Mouse (Mus musculus): Measurements from ENCODE around the gene Spop.
"Not testable (repeated sequence)": the region's sequence is repeated elsewhere in the genome, so short reads cannot be mapped to it uniquely, and the experiment has no call there.

Spop gene

DNA sequence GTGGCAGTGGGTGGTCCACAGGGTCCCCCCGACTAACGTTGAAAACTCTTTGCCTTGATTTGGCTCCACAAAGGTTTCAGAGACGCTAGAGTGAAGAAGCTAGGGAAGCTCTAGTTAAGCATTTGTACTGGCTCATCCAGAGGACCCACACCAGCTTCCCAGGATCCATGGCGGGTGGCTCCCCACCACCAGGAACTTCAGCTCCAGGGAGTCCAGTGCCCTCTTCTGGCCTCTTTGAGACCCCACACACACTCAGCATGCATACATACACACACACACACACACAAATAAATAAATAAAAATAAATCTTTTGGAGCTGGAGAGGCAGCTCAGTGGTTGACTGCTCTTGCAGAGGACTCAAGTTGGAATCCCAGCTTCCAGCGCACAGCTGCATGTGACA lies 84.0 kb downstream of the Spop start:
- DNase-seq (ENCODE audit: low read depth), result no peak

DNA sequence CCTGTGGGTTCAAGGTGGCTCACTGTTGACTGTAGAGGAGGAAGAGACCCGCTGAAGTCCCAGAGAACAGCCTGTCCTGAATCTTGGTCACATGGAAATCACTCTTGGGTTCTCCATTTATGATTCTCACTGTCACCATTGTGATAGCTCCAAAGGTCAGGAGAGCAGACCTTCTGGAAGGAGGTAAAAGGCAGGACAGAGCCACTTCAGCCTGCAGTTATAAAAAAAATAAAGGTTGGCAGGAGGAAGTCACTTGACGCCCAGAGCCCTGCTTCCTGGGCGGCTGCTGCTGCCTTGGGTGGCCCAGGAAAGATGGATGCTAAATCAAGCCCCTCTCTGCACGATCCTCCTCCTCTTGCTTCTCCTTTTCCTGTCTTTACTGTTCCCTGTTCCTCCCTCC lies 86.5 kb downstream of the Spop start:
- no peak for DNase-seq (ENCODE audit: low read depth)

DNA sequence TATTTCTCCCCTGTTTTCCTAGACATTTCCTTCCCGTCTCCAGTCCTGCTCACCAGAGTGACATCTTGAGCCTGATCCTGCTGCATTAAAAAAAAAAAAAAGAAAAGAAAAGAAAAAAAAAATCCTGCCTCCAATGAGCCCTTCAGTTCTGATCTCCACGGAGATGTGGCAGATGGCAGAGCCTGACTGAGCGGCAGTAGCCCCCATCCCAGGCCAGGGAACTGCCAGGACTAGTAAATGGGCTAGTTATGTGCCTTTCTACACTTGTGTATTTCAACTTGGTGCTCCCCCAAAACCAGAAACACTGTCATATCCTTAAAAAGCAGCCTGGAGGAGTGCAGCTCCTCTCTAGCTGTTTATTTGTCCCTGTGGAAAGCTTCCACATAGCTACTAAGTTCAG lies 87.0 kb downstream of the Spop start:
- no peak for DNase-seq (ENCODE audit: low read depth)

DNA sequence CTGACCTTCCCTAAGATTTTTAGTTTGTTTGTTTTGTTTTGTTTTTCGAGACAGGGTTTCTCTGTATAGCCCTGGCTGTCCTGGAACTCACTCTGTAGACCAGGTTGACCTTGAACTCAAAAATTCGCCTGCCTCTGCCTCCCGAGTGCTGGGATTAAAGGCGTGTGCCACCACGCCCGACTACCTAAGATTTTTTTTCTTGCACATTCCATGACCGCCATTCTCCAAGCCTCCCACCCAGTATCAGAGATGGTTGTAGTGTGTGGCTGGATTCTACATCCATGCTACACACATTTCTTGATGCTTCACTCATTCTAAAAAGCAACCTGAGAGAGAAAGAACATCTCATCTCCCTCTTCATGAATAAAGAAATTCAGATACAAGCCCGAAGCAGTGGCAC lies 87.9 kb downstream of the Spop start:
- DNase-seq (ENCODE audit: low read depth), result not testable (repeated sequence)

DNA sequence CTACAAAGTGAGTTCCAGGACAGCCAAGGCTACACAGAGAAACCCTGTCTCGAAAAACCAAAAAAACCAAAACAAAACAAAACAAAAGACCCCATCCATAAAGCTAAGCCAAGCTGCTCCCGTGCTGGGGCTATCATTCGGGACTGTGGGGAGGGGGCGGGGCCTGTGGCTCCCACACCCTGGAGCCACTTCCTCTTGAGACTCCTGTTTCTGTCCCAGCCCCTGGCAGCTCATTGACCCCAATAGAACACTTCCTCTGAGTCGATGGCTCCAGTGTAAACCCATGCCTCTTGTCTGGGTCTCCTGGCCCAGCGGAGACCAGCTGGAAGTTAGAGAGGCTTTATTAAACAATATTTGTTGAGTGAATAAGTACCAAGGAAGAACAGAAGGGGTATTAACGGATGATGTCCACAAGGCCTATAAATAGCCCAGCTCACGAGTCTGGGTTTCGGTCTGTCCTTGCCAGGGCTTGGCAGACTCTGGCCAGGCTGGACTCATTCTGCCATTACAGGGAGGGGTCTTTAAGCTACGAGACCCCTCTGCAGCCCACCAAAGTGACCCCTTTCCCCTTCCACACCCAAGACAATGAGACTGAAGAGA lies 89.8 kb downstream of the Spop start:
- DNase-seq (ENCODE audit: low read depth), result no peak

DNA sequence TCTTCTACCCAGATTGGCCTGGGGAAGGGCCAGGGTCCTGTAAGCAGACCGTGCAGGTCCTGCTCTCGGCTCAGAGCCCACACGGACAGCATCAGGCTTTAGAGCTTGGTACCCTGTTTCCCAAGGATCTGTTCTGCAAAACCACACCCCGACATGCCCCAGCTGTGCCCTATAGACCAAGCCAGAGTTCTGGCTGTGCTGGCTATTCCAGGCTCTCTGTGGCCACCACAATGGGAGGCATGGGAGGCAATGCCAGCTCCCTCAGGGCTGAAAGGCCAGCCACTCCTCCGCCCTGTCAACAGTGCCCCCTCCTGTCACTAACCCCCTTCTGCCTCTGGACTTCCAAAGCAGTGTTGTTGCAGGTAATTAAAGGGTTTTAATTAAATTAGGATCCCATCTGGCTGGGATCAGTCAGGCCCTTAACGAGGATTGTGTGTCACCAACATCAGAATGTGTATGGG lies 90.4 kb downstream of the Spop start:
- DNase-seq (ENCODE audit: low read depth), result no peak

DNA sequence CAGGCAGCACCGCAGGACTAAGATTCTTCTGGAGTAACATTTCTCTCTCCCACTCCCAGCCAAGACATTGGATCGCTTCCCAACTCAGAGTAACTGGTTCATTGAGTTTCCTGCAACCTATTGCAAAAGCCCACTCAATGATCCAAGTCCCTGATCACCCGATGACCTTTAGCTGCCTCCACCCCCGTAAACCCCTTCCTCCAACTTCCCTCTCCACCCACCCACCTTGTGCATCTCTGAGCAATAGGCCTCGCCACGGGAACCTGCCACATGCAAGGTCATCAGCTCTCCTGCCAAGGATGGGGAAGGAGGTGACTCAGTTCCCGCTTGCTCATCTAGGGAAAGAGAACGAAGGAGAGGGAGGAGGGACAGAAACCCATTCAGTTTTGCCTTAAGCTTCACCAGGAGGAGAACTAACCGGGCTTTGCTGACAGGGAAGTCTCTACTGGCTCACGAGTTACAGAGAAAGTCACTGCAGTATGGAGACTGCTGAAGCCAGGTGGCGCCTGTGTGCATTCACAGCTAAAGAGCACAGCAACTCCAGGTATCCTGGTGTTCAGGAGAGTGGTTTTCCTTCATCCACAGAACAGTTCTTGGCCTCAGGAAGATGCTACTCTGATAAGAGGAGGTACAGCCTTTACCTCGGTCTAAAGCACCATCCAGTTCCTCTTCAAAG lies 93.3 kb downstream of the Spop start:
- no peak for DNase-seq (ENCODE audit: low read depth)

DNA sequence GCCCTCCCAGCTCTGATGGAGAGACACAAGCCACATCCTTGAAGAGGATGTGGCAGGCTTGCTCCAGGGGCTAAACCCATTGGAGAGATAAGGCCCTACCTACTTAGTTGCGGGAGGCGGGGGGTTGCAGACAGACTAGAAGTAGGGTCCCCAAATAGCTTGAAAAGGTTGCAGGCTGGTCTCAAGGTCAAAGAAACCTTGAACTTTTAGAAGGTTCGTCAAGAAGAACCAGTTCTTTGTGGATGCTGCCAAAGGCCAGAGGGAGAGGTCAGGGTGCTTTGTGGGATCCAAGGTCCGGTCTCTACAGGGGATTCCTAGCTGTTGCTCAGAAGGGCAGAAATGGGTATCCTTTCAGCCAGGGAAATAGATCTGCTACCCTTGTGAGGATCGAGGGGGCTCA lies 93.9 kb downstream of the Spop start:
- no peak for DNase-seq (ENCODE audit: low read depth)

DNA sequence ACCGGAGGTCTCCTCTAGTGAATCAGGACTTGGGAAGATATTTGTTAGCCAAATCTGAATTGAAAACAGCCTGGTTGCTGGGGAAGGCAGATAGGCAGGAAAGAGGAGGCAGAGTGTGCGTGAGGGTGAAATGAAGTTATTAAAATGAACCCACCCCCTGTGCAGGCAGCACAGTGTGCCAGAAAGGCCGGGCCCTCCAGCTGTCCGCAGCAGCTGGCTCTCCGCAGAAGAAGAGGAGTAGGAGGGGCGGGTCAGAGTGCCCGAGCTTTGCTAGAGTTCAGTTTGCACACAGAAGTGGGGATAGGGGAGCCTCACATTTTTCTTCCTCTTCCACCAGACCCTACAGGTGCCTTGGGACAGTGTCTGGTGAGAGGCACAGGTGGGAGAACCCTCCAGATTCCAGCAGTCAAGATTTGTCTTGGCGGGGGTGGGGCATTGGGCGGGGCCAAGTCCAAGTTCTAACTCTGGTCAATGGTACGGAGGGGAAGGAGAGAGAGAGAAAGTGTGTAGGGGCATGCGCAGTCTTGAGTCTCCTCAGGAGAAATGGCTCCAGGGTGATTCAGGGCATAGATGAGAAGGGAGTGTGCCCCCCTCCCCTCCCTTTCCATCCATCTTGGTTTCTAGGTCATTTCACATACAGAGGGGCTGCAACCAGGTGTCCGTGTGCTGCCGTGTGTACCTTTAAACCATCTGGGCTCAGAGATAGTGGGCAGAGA lies 94.5 kb downstream of the Spop start:
- no peak for DNase-seq (ENCODE audit: low read depth)

DNA sequence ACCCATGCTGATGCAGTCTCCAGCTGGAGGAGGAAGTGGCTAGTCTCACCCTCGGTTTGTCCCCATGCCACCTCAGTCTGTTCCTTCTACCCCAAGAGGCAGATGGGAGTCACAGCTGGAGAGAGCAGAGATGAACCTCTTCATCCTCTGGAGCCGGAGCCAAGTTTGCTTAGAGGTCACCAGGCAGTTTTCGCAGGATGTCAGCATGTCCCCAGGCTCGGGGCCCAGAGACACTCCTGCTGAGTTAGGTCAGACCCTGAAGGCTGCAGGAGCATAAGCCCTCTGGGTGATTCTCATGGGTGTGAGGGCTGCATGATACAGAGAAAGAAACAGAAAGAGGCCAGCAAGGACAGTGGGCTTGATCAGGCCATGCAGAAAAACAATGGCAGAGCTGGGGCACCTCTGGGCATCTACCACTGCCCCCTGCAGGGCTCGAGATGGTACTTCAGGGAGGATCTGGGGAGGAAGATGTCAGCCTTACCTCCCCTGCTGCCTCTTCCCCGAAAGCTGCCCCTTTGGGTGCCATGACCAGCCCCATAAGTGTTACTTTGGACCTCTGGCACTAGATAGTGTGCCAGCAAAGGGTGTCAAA lies 95.3 kb downstream of the Spop start:
- DNase-seq (ENCODE audit: low read depth), result peak; percentile 35

DNA sequence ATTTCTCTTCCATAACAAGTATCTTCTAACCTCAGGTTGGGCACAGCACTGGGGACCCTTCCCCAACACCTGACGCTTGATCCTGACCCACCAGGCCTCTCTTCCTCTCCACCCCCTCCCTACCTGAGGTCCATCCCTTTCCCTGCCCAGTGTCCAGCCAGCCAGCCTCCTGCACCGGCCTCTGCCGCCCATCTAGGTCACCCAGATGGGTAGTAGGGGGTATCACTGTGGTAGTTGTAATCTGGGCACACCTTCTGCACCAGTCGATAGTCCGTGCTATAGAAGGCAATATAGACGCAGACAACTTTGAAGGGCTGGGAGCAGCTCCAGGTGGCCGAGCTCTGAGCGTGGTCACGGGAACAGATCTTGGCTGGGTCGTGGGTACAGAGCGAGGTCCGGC lies 96.8 kb downstream of the Spop start:
- DNase-seq (ENCODE audit: low read depth), result no peak

DNA sequence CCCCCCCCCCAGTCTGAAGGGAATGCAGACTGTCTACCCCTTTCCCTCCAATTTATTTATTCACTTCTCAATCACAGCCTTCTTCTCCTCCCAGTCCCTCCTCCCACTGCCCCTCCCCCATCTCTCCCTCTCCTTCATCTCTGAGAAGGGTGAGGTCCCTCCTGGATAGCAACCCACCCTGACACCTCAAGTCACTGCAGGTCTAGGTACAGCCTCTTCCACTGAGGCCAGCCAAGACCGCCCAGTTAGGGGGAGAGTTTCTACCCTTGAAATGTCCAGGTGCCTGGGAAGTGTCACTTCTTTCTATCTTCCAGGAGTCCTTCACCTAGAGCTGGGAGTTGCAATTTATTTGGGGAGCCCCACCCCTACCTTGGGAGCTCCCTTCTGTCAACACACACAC lies 98.0 kb downstream of the Spop start:
- DNase-seq (ENCODE audit: low read depth), result no peak

DNA sequence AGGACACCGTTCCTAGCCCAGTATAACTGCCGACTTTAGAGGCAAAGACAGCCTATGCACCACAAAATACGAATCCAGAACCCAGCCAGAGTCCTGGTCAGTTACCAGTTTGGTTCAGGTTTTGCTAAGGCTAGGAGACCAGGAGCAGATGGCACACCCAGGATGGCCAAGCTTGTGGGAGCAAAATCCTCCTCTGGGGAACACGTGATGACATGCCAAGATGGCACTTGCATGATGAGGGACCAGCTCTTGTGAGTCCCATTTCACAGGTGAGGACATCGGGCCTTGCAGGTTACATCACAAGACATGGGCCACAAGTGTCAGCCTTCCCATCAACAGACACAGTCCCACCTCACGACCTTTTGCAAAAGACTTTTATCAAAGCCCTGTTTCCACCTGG lies 98.5 kb downstream of the Spop start:
- DNase-seq (ENCODE audit: low read depth), result no peak

DNA sequence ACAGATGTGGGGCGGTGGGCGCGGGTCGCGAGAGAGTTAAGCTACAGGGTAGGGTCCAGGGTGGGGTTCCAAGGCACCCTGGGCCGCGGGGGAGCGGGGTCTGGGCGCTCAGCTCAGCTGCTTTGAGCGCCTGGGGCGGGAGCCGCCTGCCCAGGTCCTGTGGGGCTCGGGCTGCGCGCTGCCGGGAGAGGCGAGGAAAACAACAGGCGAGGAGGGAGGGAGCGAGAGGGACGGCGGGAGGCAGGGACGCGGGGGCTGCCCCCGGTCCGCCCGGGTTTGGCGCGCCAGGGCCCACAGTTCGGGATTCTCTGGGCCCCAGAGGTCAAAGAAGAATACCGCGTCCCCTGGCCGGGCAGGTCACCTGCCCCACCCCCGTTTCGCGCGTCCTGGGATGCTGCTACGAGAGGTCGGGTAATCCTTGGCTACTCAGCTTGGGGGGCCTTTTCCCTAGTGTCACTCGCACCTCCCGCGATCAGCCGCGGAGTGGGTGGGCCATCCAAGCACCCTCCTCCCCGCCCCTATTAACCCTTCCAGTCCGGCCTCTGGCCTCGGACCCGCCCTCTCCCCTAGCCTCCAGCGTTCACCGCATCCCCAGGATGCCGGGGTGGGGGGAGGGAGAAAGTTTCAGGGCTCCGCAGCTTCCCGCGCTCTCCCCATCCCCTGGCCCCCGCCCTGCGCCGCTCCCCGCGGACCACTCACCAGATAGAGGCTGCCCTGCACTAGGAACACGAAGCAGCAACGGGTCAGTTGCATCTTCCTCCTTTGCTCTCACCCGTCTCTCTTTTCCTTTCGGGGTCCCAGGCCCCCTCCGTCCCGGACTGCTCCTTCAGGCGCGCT lies 99.8 kb downstream of the Spop start:
- no peak for DNase-seq (ENCODE audit: low read depth)

DNA sequence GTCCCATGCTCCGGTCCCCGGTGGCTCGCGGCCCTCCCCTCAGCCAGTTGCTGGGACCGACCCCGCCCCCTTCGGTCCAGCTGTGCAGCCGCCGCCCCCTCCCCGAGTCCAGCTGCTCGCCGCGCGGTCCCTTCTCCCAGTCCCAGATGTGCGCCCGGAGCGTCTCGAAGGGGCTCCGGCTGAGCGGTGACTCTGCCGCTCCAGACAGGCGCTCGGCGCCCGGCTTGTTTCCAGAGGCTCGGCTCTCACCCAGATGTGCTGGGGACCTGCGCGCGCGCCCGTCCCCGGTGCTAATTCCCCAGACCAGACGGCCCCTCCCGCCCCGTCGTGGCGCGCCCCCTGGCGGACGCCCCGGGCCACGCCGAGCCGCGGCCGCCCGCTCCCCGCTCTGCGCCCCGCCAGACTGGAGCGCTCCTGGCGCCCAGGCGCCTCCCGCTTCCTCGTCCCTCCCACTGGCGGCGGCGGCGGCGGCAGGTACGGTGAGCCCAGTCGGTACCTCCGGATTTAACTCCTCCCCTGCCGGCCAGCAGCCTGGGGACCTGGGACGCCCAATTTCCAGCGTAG lies 100.5 kb downstream of the Spop start, which contains the start of gene Nxph3:
Gene Nxph3 (minus strand): TSS at position 273 of the 564 bp plus-strand sequence.
- DNase-seq (ENCODE audit: low read depth), result peak; percentile 69

DNA sequence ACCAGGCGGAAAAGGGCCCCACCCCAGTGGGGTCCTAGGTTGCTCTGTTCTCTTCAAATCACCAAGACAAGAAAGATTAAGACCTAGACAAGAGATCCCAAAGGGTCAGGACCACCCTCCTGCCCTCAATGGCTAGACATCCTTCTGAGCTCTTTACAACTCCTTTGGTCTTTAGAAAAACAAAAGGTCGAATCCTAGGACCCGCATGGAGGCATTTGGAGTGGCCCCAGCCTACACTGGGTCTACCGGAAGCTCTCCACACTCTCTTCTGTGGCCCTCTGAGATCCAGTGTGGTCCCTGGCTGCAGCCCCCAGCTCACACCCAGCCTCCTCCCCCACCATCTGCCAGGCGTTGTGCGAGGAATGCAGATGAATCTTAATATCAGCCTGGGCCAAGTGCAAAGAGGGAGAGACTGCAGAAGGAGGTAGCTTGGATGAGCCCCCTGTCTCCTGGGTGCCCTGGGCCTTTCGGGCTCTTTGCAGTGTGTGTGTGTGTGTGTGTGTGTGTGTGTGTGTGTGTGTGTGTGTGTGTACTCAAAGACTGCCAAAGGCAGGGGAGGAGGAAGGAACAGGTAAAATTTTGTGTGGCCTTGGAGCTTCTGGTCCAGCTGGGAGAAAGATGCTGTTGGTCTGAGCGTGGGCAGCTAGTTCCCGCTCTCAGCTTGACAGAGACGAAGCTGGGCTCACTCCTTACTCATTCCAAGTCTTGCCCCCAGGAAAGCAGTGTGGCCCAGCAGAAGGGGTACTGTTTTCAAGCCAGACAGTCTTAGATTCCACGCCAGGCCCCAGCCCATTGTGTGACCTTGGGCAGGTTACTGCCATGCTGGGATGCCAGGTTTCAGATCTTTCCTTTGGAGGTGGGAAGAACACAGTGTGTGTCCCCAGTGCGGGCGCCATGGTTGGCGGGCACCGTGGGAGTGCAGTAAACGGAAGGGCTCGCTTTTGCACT lies 101.8 kb downstream of the Spop start:
- no peak for DNase-seq (ENCODE audit: low read depth)

DNA sequence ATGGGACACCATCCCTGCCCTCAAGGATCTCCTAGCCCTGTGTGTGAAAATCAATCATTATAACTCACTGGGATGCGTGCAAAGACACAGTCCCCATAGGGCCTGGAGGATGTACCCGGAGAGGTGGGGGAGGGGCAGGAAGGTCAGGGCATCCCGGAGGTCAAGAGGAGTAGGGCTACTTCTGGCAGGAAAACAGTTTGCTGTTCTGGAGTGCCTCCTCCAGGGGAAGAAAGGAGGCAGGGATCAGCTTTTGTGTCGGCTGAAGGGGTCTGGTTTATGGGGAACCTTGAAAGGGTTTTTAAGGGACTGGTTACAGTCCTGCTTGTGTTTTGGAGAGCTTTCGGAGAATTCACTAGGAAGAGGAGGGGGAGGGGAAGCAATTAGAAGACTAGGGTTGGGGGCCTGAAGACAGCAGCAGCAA lies 102.6 kb downstream of the Spop start:
- DNase-seq (ENCODE audit: low read depth), result no peak

DNA sequence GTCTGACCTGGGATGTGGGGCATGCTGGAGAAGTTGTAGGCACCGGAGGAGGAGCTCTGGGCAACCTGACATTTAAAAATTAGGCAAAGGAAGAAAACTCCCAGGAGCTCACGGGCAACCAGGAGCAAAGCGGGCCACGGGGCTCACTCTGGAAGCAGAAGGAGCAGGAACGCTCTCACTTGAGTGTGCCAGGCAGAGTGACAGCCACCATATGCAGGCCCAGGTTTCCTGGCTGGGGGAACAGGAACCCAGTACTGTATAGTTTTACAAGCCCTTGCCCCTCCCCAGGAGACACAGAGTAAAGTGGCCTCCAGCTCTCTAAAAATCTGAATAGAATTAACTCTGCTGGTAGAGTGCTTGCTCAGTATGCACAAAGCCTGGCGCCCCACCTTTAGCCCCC lies 103.3 kb downstream of the Spop start:
- no peak for DNase-seq (ENCODE audit: low read depth)

DNA sequence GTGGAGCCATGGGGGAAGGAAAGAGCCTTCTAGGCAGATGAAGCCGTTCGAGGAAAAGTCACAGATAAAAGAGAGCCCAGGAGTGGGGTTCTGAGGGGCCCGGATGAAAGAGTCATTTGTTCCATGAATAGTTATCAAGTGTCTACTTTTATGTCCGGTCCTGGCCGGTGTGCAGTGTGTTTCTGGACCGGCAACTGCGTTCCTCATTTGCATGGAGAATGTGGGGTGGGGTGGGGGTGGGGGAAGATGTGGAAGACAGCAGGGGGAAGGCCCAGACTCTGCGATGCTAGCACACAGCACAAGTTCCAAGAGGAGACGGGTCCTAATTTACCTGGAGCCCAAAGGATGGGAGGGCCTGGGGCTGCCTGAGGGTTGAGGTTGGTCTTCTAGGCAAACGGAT lies 105.4 kb downstream of the Spop start:
- no peak for DNase-seq (ENCODE audit: low read depth)

DNA sequence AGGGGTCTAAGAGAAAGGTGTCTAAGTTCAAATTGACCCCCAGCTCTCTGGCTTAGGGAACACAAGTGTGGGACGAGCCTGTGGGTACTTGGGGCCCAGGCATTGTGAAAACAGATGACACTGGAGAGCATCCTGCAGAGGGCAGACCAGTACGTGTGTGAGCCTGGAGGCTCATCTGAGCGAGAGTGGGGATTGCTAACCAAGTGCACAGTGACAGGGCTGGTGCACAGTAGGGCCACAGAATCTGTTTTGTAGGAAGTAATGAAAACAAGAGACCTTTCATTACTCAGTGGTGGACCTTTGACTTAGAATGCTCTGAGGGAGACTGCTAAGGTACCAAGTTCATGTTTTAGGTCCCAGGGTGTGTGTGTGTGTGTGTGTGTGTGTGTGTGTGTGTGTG lies 106.1 kb downstream of the Spop start:
- no peak for DNase-seq (ENCODE audit: low read depth)

Measured in naive thymus-derived CD4-positive, alpha-beta T cell, adult 2 months (primary cell).